Mouse (Mus musculus): ENCODE measurements around the gene Slc12a7.

DNA sequence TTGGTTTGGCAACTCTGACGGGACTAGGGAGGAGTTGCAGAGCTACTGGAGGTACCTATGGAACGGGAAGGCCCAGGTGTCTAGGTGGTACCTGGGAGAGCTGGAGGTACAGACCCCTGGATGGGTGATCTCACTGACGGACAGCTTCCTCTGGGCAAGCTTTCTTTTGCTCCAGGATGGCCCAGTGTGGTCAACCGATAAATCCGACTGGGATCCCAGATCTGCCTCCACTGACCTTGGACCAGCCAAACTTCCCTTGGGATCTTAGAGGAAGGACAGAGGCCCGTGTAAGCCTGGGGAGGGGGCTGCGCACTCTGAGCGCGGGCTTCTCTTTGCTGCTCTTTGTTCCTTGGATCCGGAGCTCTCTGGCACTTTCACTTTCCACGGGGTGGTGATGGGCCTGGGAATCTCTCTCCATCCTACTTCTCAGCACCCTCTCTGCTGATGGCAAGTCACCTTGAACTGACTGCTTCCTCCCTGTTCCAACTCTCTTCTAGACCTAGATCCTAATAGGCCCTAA, 31.4 kb downstream of the Slc12a7 start:
- TF ChIP-seq CTCF (IDR thresholded peaks at IDR 0.05; ENCODE audit: low read depth): no peak
- no peak for TF ChIP-seq EP300 (IDR thresholded peaks at IDR 0.05; ENCODE audit: low read depth)
